Mouse (Mus musculus): ENCODE results near the gene Tlr9.

DNA sequence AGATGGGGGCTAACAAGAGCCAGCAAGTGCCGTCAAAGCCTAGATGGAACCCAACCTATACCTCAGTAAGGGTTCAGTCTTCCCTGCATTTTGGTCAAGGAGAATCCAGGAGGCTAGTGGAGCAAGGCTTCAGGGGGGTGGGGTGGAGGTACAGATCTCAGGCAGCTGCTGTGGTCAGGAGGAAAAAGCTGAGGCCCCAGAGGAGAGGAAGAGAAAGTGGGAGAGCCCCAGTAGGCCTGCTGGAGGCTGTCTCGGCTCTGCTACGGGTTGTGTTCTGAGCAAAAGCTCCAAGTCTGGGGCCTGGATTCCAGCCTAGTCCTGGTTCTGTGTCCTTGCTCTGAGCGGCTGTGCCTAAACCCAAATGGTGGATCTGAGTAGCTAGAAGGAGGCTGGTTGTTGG, 596 bp downstream of the Tlr9 start:
- no peak for TF ChIP-seq GATA1 (IDR thresholded peaks at IDR 0.05; ENCODE audit: borderline replicate concordance, low read length)
- no peak for TF ChIP-seq FLI1 (IDR thresholded peaks at IDR 0.05; ENCODE audit: low read length)

Measured in megakaryocyte, embryonic 14.5 days (primary cell).